Mouse (Mus musculus) CH12.LX (cell line): ENCODE measurements around the gene Rpl34.

Source experiments
- BHLHE40 ChIP-seq: IDR thresholded peaks from 2 replicates; pipeline ENCODE4 v1.6.1; 2011; ENCODE audit warnings: mild to moderate bottlenecking, low read depth, low read length, improper control_type of control experiment
- CHD1 ChIP-seq: IDR thresholded peaks from 2 replicates; pipeline ENCODE4 v1.6.1; 2012; ENCODE audit warnings: low read depth, low read length, improper control_type of control experiment, inconsistent platforms
- CTCF ChIP-seq, 2 experiments: IDR thresholded peaks in 1 of 2; conservative IDR thresholded peaks in 1 of 2; 2 replicates each; pipeline ENCODE4 v1.5.1; 2011 to 2012; ENCODE audit warnings: low read depth in 2 of 2, low read length in 2 of 2, improper control_type of control experiment in 1 of 2, inconsistent platforms in 1 of 2, mild to moderate bottlenecking in 1 of 2, moderate library complexity in 1 of 2
- EP300 ChIP-seq: IDR thresholded peaks from 2 replicates; pipeline ENCODE4 v1.6.1; 2011; ENCODE audit warnings: low read length, improper control_type of control experiment
- MAFK ChIP-seq: IDR thresholded peaks from 2 replicates; pipeline ENCODE4 v1.6.1; 2011; ENCODE audit warnings: low read length, improper control_type of control experiment; ENCODE audit not compliant: insufficient replicate concordance
- MAZ ChIP-seq: IDR thresholded peaks from 2 replicates; pipeline ENCODE4 v1.6.1; 2012; ENCODE audit warnings: low read depth, mild to moderate bottlenecking, inconsistent platforms, low read length, improper control_type of control experiment, moderate library complexity
- POLR2A ChIP-seq: IDR thresholded peaks from 2 replicates; pipeline ENCODE4 v1.6.1; 2011; ENCODE audit warnings: low read depth, mild to moderate bottlenecking, improper control_type of control experiment, low read length

DNA sequence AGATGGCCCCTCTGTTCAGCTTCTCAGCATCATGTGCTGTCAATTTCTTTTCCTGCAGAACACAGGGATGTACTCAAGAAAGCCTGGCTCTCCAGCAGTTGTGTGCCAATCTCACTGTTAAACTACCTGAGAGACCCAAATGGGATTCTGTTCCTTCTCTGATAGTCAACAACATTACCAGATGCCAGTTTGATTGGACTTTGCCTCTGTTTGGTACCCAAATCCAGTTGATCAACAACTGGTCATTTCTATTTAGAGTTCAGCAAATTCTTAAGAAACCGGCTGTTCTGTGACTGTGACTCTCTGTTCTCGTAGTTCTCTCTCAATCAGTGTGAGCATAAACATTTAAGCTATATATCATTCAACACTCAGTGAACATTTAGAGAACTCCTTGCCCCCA lies 49.0 kb downstream of the Rpl34 start:
- no peak for TF ChIP-seq POLR2A
- no peak for TF ChIP-seq CHD1
- TF ChIP-seq CTCF (conservative IDR thresholded peaks at IDR 0.05 in 1 of 2, IDR thresholded peaks at IDR 0.05 in 1 of 2; ENCODE audit: low read depth in 2 of 2, low read length in 2 of 2), result no peak
- TF ChIP-seq MAFK, result no peak
- TF ChIP-seq BHLHE40, result no peak
- TF ChIP-seq MAZ, result no peak
- no peak for TF ChIP-seq EP300
